17 mouse cellular contexts compared by ENCODE assay signal in genomic region chr2:181768451-181768850, GRCm38 (mm10). TPM values are rescaled to one million over a fixed set of nuclear protein-coding genes. Genes with fewer than 3 reads are reported as not detected.
DNase-seq lines count a peak whose midpoint lies in the region; ATAC-seq and TF ChIP-seq lines count a peak whose summit lies in the region.
"Had no signal": no experiment of that assay in that cellular context is flagged by ENCODE, and none has a peak within 500 bp of the region (broad histone marks: within the 10 kb centered on the region; RNA-seq: fewer than 3 reads in every experiment).

No protein-coding gene starts in this region.

- no peaks in the 10 kb centered on the region for H3K9me3 ChIP-seq in forebrain, embryonic 16.5 days (ENCODE audit: control insufficient read depth, low read length)
- H3K9me3 ChIP-seq in midbrain, embryonic 10.5 days (replicated peaks): no peaks in the 10 kb centered on the region
- H3K9me3 ChIP-seq in neural tube, embryonic 14.5 days (ENCODE audit: control insufficient read depth, low read length): no peaks in the 10 kb centered on the region
- H3K9me3 ChIP-seq in limb, embryonic 10.5 days (replicated peaks): no peaks in the 10 kb centered on the region
- no peaks in the 10 kb centered on the region for H3K9me3 ChIP-seq in liver, postnatal 0 days (ENCODE audit: low read length)
- H3K9me3 ChIP-seq: limb, embryonic 12.5 days; liver, embryonic 15.5 days had no signal

- DNase-seq in cerebellum, postnatal 10 days: peak; percentile 33 to 38
- no peak for DNase-seq in cerebellum, postnatal 4 days (ENCODE audit: low spot score in 2 of 2)
- no peak for DNase-seq in midbrain, embryonic 10.5 days (ENCODE audit: low spot score)
- no peak for DNase-seq in limb, embryonic 10.5 days (ENCODE audit: low spot score)
- DNase-seq in liver, postnatal 0 days: no peak
- no peak for DNase-seq in thymus, adult 18-20 months
- DNase-seq: adrenal gland, adult 8-10 months; heart, adult 2 months; heart, postnatal 10 days; kidney, postnatal 25 days; thymus, postnatal 36 days had no signal

- no peak for TF ChIP-seq EP300 in liver, postnatal 0 days (IDR thresholded peaks at IDR 0.05; ENCODE audit: low read depth)

- H3K4me1 ChIP-seq in forebrain, embryonic 16.5 days (replicated peaks; ENCODE audit: control insufficient read depth, insufficient read depth, low read length): peaks cover 61% of the 10 kb centered on the region
- H3K4me1 ChIP-seq in midbrain, embryonic 10.5 days: peaks cover 47% of the 10 kb centered on the region
- H3K4me1 ChIP-seq in neural tube, embryonic 14.5 days (ENCODE audit: control insufficient read depth, insufficient read depth, low read length): peaks cover 37% of the 10 kb centered on the region
- peaks cover 6% of the 10 kb centered on the region; the same call in 1 of the 2 replicates for H3K4me1 ChIP-seq in limb, embryonic 10.5 days
- no peaks in the 10 kb centered on the region for H3K4me1 ChIP-seq in liver, postnatal 0 days (ENCODE audit: insufficient read depth)
- H3K4me1 ChIP-seq: limb, embryonic 12.5 days; liver, embryonic 15.5 days had no signal

- peak overlapping the region; percentile 83 for H3K4me2 ChIP-seq in forebrain, embryonic 16.5 days (ENCODE audit: low read length)
- peak overlapping the region; percentile 88 for H3K4me2 ChIP-seq in neural tube, embryonic 14.5 days (ENCODE audit: low read depth, low read length)
- no peak overlapping the region for H3K4me2 ChIP-seq in liver, postnatal 0 days (ENCODE audit: low read depth, low read length)
- H3K4me2 ChIP-seq: limb, embryonic 12.5 days; liver, embryonic 15.5 days had no signal

- no peaks in the 10 kb centered on the region for H3K27me3 ChIP-seq in forebrain, embryonic 16.5 days (replicated peaks; ENCODE audit: control insufficient read depth, insufficient read depth, low read length)
- no peaks in the 10 kb centered on the region for H3K27me3 ChIP-seq in midbrain, embryonic 10.5 days (ENCODE audit: low read depth, poor library complexity, severe bottlenecking)
- H3K27me3 ChIP-seq in neural tube, embryonic 14.5 days (ENCODE audit: control insufficient read depth, insufficient read depth, low read length): no peaks in the 10 kb centered on the region
- 0 out of 2 replicates have a peak, but pooled peaks cover 5% of the 10 kb centered on the region for H3K27me3 ChIP-seq in limb, embryonic 10.5 days (ENCODE audit: low read depth, poor library complexity, severe bottlenecking)
- H3K27me3 ChIP-seq in liver, postnatal 0 days (ENCODE audit: insufficient read depth, low read length): no peaks in the 10 kb centered on the region

- peak overlapping the region; percentile 32 for H3K4me3 ChIP-seq in forebrain, embryonic 16.5 days (replicated peaks; ENCODE audit: low read length)
- H3K4me3 ChIP-seq in midbrain, embryonic 10.5 days: peak overlapping the region; percentile 54; the same call in 1 of the 2 replicates
- peak overlapping the region; percentile 62 for H3K4me3 ChIP-seq in neural tube, embryonic 14.5 days (ENCODE audit: low read depth, low read length)
- no peak overlapping the region for H3K4me3 ChIP-seq in limb, embryonic 10.5 days
- H3K4me3 ChIP-seq in liver, postnatal 0 days (ENCODE audit: low read depth, low read length): no peak overlapping the region
- H3K4me3 ChIP-seq: heart, adult 2 months; limb, embryonic 12.5 days; liver, embryonic 15.5 days had no signal

- no peak overlapping the region for H3K27ac ChIP-seq in forebrain, embryonic 16.5 days (ENCODE audit: low read length)
- no peak overlapping the region for H3K27ac ChIP-seq in midbrain, embryonic 10.5 days (replicated peaks)
- no peak overlapping the region for H3K27ac ChIP-seq in neural tube, embryonic 14.5 days (ENCODE audit: low read depth, low read length)
- no peak overlapping the region for H3K27ac ChIP-seq in limb, embryonic 10.5 days
- no peak overlapping the region for H3K27ac ChIP-seq in liver, postnatal 0 days (ENCODE audit: low read depth)
- H3K27ac ChIP-seq: heart, adult 2 months; limb, embryonic 12.5 days; liver, embryonic 15.5 days had no signal

- no peaks in the 10 kb centered on the region for H3K36me3 ChIP-seq in forebrain, embryonic 16.5 days (ENCODE audit: control insufficient read depth, insufficient read depth)
- no peaks in the 10 kb centered on the region for H3K36me3 ChIP-seq in midbrain, embryonic 10.5 days
- H3K36me3 ChIP-seq in neural tube, embryonic 14.5 days (ENCODE audit: control insufficient read depth, insufficient read depth, low read length): no peaks in the 10 kb centered on the region
- H3K36me3 ChIP-seq in limb, embryonic 10.5 days: no peaks in the 10 kb centered on the region
- H3K36me3 ChIP-seq in liver, postnatal 0 days (replicated peaks; ENCODE audit: insufficient read depth, low read length): no peaks in the 10 kb centered on the region
- H3K36me3 ChIP-seq: limb, embryonic 12.5 days; liver, embryonic 15.5 days had no signal

- peak overlapping the region; percentile 9; the same call in 1 of the 2 replicates for H3K9ac ChIP-seq in forebrain, embryonic 16.5 days (replicated peaks; ENCODE audit: low read depth, low read length)
- peak overlapping the region; percentile 43 for H3K9ac ChIP-seq in neural tube, embryonic 14.5 days (replicated peaks; ENCODE audit: low read depth, low read length)
- H3K9ac ChIP-seq in liver, postnatal 0 days (replicated peaks): no peak overlapping the region
- H3K9ac ChIP-seq: limb, embryonic 12.5 days; liver, embryonic 15.5 days had no signal

- no peak for TF ChIP-seq CTCF in liver, postnatal 0 days (IDR thresholded peaks at IDR 0.05; ENCODE audit: low read depth)

- ATAC-seq in forebrain, embryonic 16.5 days: no peak
- ATAC-seq in neural tube, embryonic 14.5 days (ENCODE audit: low read depth): no peak
- ATAC-seq in liver, postnatal 0 days: no peak
- ATAC-seq: intestine, postnatal 0 days; Patski had no signal

RNA-seq across cellular contexts. Expression of gene Myt1, which starts 5.3 kb away (rescaled TPM):
- polyA plus RNA-seq in forebrain, embryonic 16.5 days (2015; fragmentation: Nextera tagmentation; extraction: Ambion mirVana): 24.1 and 24.2 TPM in 2 replicates
- polyA plus RNA-seq in midbrain, embryonic 10.5 days (2016; fragmentation: Nextera tagmentation; extraction: Ambion mirVana): 14.3 and 33.2 TPM in 2 replicates
- 26.9 and 28.7 TPM in 2 replicates for polyA plus RNA-seq in neural tube, embryonic 14.5 days (2014; fragmentation: Nextera tagmentation; extraction: Ambion mirVana)
- 0.18 TPM in 1 of 2 replicates, not detected in the other for polyA plus RNA-seq in limb, embryonic 10.5 days (2016; fragmentation: Nextera tagmentation; extraction: Ambion mirVana)
- polyA plus RNA-seq in liver, postnatal 0 days (2015; fragmentation: Nextera tagmentation; extraction: Ambion mirVana): not detected in 2 replicates
- polyA plus RNA-seq: liver, embryonic 15.5 days; Patski had no signal

RNA-seq across cellular contexts. Expression of gene Oprl1, which starts 53.6 kb away (rescaled TPM):
- 46.8 and 64.1 TPM in 2 replicates for polyA plus RNA-seq in forebrain, embryonic 16.5 days (2015; fragmentation: Nextera tagmentation; extraction: Ambion mirVana)
- 6.4 and 14.5 TPM in 2 replicates for polyA plus RNA-seq in midbrain, embryonic 10.5 days (2016; fragmentation: Nextera tagmentation; extraction: Ambion mirVana)
- polyA plus RNA-seq in neural tube, embryonic 14.5 days (2014; fragmentation: Nextera tagmentation; extraction: Ambion mirVana): 98.4 and 105 TPM in 2 replicates
- polyA plus RNA-seq in limb, embryonic 10.5 days (2016; fragmentation: Nextera tagmentation; extraction: Ambion mirVana): 0.33 and 0.65 TPM in 2 replicates
- polyA plus RNA-seq in liver, postnatal 0 days (2015; fragmentation: Nextera tagmentation; extraction: Ambion mirVana): 0.07 and 0.17 TPM in 2 replicates
- polyA plus RNA-seq: heart, adult 2 months; Patski had no signal

Comparison
In these comparisons a context has a peak if more than half of its experiments do, and no peak if none do; other contexts are left out.
1. DNase-seq: peak in cerebellum, postnatal 10 days (2 of 2); none in cerebellum, postnatal 4 days (0 of 2), midbrain, embryonic 10.5 days (single experiment), limb, embryonic 10.5 days (single experiment), liver, postnatal 0 days (single experiment) and thymus, adult 18-20 months (0 of 2).
2. H3K4me3 ChIP-seq: peak in forebrain, embryonic 16.5 days (single experiment), midbrain, embryonic 10.5 days (single experiment) and neural tube, embryonic 14.5 days (single experiment); none in limb, embryonic 10.5 days (single experiment) and liver, postnatal 0 days (single experiment).
3. RNA of gene Myt1, which starts 5.3 kb away (polyA plus RNA-seq): 26.9 to 28.7 TPM in neural tube, embryonic 14.5 days, 24.1 to 24.2 TPM in forebrain, embryonic 16.5 days and 14.3 to 33.2 TPM in midbrain, embryonic 10.5 days; 0.18 TPM in limb, embryonic 10.5 days and not detected in liver, postnatal 0 days; every median in the first group is over 10 times any median in the second.